Mouse (Mus musculus) adrenal gland (tissue): ENCODE results near the gene Pdpr.
"Not testable (repeated sequence)": the region's sequence is repeated elsewhere in the genome, so short reads cannot be mapped to it uniquely, and the experiment has no call there.

Source experiments
- intact Hi-C: fragments of 180-260 bp; cut with DNase I; formaldehyde crosslinking; loops from one replicate; pipeline ENCODE4 v1.15.1; 2025
- long read RNA-seq, 2 experiments: library from polyadenylated mRNA; unstranded; transcript quantifications; one replicate each; pipeline ENCODE4 v2.0.0; 2020; ENCODE audit warnings: borderline replicate concordance in 1 of 2; ENCODE audit not compliant: insufficient replicate concordance in 1 of 2

Gene Pdpr
- long read RNA-seq, experiment 1, partial matches to known transcripts = 0 of 4 reads
- long read RNA-seq, experiment 1, other reads (novel, unspliced or antisense) = 4 of 4 reads
- long read RNA-seq, experiment 2, partial matches to known transcripts = 1 of 1 reads
- long read RNA-seq, experiment 2, other reads (novel, unspliced or antisense) = 0 of 1 reads

DNA sequence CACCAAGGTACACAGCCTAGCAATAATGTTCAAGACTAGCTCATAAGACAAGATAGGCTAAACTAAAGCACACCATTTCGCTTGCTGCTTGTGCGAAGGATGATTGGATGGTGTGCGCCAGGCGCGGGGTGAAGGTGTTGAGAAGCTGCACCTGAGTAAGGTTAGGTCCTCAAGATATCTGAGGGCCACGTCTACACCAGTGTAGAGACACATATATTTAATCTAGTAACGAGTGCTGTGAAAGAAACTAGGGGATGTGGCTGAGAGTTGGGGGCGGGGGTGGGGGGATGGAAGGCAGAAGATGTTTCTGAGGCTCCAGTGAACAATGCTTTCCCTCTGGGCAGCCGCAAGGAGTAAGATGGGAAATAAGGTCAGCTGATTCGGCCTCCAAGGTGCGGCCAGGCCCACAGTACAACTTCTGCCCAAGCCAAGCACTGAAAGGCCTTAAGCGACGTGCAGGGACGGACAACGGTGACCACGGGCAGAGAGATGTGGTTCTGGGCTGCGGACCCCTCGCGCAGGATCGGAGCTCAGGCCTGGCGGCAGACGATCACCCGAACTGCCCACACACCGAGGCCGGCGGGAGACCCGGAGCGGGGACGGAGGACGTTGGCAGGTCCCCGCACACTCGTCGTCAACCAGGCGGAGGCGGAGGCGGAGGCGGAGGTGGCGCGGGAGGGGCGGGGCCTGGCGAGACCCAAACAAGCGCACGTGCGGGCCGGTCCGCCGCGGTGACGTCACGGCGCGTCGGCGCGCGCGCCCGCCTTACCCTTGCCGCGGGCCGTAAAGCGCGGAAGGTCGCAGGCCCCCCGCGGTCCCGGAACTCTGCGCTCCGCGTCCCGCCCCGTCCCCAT is at the start of gene Pdpr:
Pdpr (plus strand) TSS at position 766 of the 854 bp plus-strand sequence.
- intact Hi-C loops = loop anchor here (5.0 kb wide), 2 partner anchors 37 to 53 kb away; partner anchors contain the start of gene Exosc6

DNA sequence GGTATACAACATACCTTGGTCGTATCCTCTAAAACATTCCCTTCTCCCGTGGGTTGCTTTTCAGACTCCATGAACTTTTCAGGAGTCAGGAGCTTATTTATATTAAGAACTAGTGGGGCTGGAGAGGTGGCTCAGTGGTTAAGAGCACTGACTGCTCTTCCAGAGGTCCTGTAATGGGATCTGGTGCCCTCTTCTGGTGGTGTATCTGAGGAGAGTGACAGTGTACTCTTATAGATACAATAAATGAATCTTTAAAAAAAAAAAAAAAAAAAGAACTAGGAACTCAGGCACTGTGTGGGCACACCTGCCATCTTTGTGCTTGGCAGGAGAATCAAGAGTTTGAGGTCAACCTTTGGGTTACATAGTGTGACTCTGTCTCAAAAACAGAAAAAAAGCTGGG is 45.7 kb upstream of the Pdpr start:
- intact Hi-C loops = no loop called here

DNA sequence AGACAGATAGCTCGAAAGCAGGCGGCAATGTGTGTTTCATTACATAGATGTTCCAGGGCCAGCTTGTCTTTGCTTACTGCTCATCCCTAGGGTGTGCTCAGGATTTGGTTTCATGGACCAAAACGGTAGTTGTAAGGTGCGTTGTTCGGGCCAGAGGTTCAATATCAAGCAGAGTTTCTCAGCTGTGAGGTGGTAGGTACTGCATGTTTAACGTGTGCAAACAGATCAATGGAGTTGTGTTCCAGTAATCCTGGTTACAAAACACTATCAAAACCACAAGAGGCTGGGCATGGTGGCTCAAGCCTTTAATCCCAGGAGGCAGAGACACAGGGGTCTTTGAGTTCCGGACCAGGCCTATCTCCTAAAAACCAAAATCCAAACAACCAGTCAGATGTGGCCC is 45.3 kb upstream of the Pdpr start:
- intact Hi-C loops = no loop called here

DNA sequence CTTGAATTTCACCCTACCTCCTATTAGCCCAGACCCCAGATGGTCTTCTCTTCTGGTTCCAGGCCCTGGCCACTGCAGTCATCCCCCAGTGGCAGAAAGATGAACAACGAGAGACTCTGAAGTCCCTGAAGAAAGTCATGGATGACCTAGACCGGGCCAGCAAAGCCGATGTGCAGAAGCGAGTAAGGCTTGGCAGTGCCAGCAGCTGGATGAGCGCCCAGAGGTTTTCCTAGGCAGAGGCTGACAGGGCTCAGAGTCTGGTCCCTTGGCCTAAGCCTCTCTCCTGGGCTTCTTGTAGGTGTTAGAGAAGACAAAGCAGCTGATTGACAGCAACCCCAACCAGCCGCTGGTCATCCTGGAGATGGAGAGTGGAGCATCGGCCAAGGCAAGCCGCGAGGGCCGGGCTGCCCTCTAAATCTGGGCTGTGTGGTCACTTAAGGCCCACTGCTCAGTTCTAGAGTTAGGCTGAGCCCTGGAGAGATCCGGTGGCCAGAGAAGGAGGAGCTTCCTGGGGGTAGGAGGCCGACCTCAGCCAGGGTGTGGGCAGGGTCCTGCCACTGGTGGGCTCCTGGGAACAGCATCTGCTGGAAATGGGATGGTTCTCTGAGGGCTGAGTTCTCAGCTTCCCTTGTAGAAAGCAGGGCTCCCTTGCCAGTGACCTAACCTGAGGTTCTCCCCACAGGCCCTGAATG is 40.5 kb upstream of the Pdpr start:
- intact Hi-C loops = no loop called here

DNA sequence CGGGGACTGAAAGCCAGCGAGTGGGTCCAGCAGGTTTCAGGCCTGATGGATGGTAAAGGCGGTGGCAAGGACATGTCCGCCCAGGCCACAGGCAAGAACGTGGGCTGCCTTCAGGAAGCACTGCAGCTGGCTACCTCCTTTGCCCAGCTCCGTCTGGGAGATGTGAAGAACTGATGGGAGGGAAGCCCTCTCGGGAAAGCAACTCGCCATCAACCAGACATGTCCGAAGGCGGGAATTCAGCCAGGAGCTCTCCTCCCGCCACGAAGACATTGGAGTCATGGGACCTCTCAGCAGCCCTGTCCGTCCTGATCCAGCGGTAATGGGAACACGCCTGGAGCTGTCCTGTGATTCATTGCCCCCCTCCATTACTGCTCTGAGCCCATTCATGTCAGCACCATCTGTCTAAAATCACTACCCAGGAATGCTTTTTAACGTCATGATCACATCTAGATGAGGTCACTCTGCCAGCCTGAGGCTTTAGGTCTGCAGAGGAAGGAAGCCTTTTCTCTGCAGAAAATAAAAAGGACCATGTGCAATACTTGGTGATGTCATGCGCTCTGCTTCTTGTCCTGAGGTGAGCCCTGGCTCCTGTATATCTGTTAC is 39.3 kb upstream of the Pdpr start:
- intact Hi-C loops = loop anchor here (5.0 kb wide), 1 partner anchor 37 kb away; the partner anchor contains the start of genes Clec18a and Pdpr

DNA sequence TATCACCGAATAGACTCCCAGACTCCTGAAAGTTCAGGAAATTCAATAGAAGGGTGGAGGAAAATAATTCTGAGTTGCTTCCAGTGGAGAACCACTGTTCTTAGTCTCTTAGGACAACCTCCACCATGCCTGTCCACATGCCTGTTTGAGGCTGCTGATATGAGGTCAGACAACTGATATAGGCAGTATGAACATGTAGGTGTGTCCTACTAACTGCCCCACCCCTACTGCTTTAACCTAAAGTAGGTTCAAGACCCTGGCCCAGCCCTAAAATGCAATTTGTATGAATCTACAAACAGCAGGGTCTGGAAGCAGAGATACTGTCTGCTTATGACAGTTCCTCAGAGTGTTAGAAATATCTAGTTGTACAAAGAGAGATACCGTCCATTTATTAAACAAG is 38.8 kb upstream of the Pdpr start:
- intact Hi-C loops = loop anchor here (5.0 kb wide), 1 partner anchor 37 kb away; the partner anchor contains the start of genes Clec18a and Pdpr

DNA sequence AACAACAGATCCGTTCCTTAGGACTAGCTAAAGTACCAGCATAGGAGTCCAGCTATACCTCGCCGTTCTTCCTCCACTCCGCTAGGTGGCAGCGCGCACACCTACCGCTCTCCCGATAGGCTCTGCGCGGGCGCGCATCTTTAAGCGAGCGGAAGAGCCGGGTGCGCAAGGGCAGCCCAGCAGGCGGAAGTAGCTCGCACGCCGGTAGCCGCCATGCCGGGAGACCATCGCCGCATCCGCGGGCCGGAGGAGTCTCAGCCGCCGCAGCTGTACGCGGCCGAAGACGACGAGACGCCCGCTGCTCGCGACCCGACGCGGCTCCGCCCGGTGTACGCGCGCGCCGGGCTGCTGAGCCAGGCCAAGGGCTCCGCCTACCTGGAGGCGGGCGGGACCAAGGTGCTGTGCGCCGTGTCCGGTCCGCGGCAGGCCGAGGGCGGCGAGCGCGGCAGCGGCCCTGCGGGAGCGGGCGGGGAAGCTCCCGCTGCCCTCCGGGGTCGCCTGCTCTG is 38.2 kb upstream of the Pdpr start, which contains the start of gene Exosc6:
Exosc6 (plus strand) TSS at position 182 of the 506 bp plus-strand sequence.
- intact Hi-C loops = loop anchor here (5.0 kb wide), 1 partner anchor 36 kb away; the partner anchor contains the start of genes Clec18a and Pdpr

DNA sequence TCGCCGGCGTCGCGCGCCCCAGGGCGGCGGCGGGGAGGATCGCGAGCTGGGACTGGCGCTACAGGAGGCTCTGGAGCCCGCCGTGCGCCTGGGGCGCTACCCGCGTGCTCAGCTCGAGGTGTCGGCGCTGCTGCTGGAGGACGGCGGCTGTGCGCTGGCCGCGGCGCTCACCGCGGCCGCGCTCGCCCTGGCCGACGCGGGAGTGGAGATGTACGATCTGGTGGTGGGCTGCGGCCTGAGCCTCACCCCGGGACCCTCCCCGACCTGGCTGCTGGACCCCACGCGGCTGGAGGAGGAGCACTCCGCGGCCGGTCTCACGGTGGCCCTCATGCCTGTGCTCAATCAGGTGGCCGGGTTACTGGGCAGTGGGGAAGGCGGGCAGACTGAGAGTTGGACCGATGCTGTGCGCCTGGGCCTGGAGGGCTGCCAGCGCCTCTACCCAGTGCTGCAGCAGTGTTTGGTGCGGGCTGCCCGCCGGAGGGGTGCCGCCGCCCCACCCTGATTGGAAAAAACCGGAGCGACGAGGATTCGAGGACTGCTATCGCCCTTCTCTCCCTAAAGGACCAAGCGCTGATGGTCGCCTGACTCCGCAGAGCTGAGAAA is 37.6 kb upstream of the Pdpr start:
- intact Hi-C loops = loop anchor here (5.0 kb wide), 1 partner anchor 36 kb away; the partner anchor contains the start of genes Clec18a and Pdpr

DNA sequence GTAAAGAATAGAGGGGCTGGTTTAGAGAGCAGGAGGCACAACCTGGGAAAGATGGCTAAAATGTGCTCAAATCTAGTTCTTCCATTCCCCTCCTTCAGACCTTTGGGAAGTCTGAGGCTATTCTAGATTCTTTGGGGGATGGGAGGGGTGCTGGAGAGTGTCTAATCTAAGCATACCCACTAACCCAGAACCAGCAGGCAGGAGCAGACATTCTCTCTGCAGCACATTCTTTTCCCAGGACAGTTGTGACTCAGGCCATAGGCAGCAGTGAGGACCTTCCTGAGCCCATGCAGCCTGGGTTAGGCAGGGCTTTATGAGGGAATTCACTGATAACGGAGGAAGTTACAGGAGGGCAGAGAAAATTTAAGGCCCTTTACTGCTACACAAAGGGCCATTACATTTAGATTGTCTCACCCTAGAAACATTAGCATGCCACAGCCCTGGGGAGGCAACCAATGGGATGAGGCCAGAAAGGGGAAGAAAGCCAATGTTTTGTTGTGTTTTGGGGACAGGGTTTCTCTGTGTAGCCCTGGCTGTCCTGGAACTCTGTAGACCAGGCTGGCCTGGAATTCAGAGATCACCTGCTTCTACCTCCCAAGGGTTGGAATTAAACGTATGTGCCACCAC is 35.4 kb upstream of the Pdpr start:
- intact Hi-C loops = loop anchor here (5.0 kb wide), 1 partner anchor 33 kb away; the partner anchor contains the start of genes Clec18a and Pdpr

DNA sequence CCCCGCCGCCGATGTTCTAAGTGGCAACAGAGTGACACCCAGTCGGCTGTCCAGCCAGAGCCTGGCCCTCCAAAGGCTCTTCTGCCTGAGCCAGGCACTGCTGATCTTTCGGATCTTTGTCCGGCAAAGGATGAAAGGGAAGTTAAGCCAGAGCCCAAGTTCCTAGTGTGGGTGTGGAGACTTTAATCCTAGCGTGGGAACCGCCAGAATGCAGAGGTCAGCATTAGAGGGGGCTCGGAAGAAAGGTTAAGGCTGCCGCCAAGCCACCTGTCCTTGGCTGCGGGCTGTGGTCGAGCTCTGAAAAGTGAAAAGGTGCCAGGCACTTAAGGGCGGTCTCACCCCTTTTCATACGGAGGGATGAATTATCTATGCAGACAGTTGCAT is 32.8 kb upstream of the Pdpr start:
- intact Hi-C loops = no loop called here

DNA sequence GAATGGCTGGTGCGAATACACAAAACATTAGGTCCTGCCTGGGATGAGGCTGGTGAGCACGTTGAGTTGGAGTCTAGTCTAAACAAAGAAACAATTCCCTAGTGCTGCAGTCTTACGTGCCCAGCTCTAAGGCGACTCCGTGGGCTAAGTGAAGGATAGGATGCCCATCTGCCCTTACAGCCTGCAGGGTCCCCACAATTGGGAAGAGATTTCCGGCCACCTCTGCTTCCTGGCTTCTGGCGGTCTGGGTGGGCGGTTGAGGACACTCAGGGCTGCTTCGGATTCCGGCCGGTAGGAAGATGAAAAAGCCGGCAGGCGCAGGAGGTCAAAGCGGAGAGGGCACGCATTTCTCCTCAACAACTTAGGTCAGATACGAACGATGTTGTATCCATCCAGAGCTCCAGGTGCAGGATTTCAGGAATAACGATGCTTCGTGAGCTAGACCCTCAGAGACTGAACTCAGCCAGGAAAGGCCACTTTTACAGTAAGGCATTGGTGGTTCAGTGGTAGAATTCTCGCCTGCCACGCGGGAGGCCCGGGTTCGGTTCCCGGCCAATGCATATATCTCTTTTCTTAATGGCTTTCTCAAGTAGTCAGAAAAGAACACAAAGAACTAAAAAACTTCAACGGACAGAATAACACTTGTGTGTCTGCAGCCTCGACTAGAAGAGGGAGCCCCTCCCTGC is 32.2 kb upstream of the Pdpr start:
- intact Hi-C loops = no loop called here

DNA sequence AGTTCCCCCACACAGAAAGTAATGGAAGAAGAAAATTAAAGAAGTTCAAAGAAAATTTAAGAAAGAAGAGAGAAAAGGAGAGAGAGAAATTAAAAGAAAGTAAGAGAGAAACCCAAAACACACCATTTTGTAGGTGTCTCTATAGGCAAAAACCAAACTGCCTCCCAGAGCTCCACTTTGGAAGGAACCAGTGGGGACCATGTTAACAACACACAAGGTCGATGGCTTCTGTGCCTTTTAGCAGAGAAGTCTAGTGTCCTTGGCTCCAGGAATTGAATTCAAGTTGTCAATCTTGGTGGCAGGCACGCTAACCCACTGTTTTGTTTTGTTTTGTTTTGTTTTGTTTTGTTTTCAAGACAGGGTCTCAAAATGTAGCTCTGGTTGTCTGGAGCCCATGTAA is 31.5 kb upstream of the Pdpr start:
- intact Hi-C loops = no loop called here

DNA sequence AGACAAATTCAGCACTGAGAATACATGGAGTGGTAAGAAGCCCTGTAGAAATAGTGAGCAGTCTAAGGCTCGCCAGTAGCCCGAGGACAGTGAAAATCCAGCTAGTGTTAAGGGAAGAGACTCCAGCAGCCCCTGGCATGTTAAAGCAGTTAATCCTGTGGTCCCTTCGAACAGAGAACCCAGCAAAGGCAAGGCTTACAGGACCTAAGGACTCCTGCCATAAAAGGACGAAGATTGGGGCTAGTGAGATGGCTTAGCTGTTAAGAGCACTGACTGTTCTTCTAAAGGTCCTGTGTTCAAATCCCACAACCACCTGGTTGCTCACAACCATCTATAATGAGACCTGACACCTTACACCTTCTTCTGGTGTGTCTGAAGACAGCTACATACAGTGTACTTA is 28.1 kb upstream of the Pdpr start:
- intact Hi-C loops = no loop called here

DNA sequence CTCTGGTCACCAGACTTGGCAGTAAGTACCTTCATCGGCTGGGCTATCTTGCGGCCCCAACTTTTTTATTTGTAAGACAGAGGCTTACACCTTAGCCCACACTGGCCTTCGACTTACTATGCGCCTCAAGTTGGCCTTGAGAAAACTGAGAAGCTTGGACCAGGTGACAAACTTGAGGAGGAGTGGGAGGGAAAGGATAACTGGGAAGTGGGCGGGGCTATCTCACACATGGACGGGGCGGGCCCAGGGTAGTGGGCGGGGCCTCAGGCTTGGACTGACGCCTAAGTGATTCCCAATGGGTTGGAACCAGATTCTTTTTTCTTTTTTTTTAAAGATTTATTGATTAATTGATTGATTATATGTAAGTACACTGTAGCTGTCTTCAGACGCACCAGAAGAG is 27.0 kb upstream of the Pdpr start:
- intact Hi-C loops = no loop called here

DNA sequence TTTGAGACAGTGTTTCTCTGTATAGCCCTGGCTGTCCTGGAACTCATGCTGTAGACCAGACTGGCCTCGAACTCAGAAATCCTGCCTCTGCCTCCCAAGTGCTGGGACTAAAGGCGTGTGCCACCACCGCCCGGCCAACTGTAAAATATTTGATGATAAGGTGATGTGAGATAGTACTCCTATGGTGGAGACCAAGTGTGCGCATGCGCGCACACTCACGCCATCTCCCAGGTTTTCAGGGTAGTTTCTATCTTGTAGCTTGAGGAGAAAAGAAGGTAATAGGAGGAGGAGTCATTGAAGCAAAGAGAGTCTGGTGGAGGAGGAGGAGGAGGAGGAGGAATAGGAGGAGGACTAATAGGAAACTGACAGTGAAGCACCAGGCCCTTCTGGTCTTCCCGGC is 25.8 kb upstream of the Pdpr start:
- intact Hi-C loops = not testable (repeated sequence)

DNA sequence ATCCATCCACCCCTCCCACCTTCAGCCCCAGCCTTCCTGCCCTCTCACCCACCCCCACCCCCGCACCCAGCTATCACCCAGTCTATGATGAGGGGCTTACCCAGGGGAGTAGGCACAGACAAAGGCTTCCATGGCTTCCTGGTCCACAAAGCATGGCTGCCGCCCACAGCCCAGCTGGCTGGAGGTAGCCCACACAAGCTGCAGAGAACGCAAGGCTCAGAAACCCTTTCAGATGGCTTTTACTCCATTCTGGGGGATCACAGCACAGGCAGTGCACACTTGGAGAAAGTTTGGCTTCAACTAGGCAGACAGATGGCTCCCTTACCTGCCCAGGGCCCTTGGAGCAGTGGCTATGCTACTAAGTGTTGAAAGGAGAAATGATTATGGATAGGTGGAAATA is 18.5 kb upstream of the Pdpr start:
- intact Hi-C loops = loop anchor here (5.0 kb wide), 1 partner anchor 74 kb away; no protein-coding TSS in a partner anchor

DNA sequence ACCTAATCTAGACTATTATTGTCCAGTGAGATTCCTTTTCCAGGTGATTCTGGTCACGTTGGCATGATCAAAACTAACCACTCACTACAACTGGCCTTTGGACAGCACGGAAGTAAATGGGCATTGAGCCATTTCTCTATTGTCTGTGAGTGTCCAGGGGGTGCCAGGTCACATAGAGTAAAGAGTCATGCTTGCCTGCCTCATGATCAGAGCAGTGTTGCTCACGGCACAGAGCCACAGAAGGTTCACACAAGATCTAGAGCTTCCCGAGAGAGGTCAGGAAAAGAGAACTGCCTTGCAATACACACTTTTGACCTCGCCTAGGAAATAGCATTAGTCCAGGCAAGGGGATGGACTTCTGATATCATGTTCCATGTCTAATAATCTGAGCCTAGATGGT is 15.0 kb upstream of the Pdpr start:
- intact Hi-C loops = loop anchor here (5.0 kb wide), 1 partner anchor 77 kb away; no protein-coding TSS in a partner anchor

DNA sequence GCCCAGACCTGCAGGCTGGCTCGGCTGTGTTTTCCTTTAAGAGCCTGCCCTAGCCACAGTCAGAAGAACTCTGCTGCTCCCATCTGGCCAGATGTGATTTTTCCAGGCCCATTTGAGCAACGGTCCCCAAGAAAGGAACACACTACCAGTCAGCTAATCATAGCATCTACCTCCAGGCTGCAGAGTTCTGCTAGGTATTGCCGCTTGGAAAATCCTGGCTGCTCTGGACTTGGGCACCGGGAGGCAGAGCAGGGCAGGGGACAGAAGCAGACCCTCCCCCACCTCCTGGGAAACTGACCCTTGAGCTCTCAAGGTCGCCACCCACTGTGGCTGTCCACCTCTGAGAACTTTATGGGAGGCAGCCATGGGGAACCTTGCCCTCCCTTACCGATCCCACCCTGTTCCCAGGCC is 14.6 kb upstream of the Pdpr start:
- intact Hi-C loops = loop anchor here (5.0 kb wide), 1 partner anchor 78 kb away; no protein-coding TSS in a partner anchor

DNA sequence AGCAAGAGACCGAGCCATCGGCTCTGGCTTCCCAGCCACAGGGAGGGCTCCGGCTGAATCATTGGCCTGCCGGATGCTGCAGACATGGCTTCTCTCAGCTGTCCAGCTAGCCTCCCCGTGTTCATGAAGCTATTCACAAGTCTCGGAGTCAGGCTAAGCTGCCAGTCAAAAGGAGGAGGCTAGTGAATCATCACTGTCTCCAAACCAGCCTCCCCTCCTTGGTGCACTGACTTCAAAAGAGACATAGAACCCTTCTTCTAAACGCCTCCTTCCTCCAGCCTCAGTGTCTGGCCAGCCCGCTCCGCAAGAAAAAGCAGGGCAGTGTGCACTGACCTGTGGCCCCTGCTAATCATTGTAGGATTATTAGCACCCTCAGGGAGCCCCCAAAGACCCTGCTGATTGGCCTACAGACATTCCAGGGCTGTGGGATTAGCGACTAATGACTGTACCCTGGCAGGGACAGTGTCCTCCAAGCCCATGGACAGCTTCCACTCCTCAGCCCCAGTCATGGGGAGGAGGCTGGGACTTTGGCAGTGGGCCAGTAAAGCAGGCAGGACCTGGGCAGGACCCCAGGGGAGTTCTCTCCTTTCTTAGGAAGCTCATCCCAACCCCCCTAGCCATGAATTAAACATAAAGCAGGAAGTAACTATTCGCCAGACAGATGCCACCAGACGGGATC is 12.7 kb upstream of the Pdpr start:
- intact Hi-C loops = no loop called here
